Mouse (Mus musculus): ENCODE measurements at regions not wholly inside any gene's neighbourhood (a gene's known extent, or its start where the extent isn't known, plus 50 kb on each side); places are given as distances from the start of the nearest gene placed in this dataset.

DNA sequence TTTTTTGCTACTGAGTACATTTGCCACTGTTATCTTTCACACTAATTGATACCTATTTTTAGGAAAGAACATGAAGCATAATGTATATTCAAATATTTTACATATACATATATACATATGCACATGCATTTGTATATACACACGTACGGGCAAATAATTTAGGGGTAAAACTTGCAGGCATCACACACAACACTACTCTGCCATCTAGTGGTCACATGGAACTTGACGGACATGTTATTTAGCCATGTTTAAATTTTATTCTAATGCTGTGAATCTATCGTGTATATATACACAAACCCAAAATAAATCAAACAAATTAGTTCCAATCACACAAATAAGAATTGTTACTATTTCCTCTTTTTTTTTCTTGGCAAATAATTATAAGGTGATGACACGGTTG lies 466.5 kb downstream of the Kcnj2 start:
- Histone ChIP-seq H3K36me3 (no peaks in the 10 kb centered on the region), H3K9me3 (no peaks in the 10 kb centered on the region), H3K4me1 (no peaks in the 10 kb centered on the region; the same call in 1 of the 2 replicates), H3K9ac (no peak overlapping the region), H3K27ac (replicated peaks) (no peak overlapping the region), H3K27me3 (replicated peaks) (peaks cover 8% of the 10 kb centered on the region; the same call in 1 of the 2 replicates), H3K4me3 (no peak overlapping the region), H3K4me2 (no peak overlapping the region)
- no peak for ATAC-seq (ENCODE audit: extremely low read depth, insufficient number of reproducible peaks, low FRiP score, low TSS enrichment)
- WGBS = 33% methylated on average over 5 of the region's 5 CpGs

DNA sequence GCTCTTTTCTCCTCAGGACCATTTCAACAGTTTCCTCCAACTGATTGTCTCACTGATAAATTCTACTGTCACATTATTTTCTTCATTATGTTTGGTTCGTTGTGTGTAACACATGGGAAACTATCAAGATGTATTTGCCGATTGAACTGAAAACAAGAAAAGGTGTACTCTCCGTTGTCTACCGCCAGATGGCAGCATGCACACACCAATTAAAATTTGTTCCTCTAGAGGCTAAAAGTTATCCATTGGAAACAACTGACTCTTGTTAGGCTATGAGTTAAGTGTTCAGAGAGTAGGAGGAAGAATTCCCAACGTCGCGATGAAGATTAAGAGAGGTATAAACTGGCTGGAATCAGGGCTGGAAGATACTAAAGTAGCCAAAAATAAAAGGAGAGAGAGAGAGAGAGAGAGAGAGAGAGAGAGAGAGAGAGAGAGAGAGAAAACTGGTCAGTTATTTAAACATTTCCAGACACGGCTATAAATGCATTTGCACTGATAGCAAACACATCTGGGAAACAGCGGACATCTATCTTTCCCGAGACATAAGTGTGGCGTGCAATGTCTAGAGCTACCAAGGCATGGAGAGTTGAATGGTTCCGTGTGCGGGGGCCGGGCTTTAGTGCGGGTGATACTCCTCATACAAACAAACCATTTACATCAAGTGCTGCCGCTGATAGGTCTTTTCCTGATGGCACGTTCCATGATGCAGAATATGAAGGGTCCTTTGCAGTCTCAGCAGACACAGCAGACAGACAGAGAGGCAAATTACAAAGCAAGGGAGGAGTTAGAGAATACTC lies 470.3 kb downstream of the Kcnj2 start:
- no peak for ATAC-seq (ENCODE audit: extremely low read depth, insufficient number of reproducible peaks, low FRiP score, low TSS enrichment)
- 39% methylated on average over 17 of the region's 17 CpGs for WGBS
- H3K36me3 ChIP-seq = no peaks in the 10 kb centered on the region
- no peak overlapping the region for H3K9ac ChIP-seq
- H3K9me3 ChIP-seq = no peaks in the 10 kb centered on the region
- H3K27me3 ChIP-seq (replicated peaks) = peaks cover 8% of the 10 kb centered on the region; the same call in 1 of the 2 replicates
- H3K4me2 ChIP-seq = peak overlapping the region; percentile 60
- H3K27ac ChIP-seq (replicated peaks) = no peak overlapping the region
- H3K4me3 ChIP-seq = peak overlapping the region; percentile 23
- H3K4me1 ChIP-seq = no peaks in the 10 kb centered on the region; the same call in 1 of the 2 replicates

DNA sequence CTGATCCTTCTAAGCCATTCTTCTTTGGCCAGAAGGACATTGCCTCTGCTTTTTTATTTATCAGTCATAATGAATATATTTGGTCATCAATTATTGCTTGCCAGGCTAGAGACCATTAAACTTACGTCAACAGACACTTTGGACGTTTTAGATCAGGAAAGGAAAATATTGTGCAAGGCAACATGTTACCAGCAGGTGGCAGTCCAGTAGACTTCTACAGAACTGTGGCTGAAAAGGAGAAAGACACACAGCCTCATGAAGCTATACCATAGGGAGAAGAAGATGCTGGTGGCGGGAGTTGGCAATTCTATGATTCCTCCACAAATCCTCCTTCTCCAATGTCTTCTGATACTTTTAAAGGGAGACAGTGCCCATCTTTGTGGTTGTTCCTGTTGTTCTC lies 471.7 kb downstream of the Kcnj2 start:
- Histone ChIP-seq H3K4me2 (no peak overlapping the region), H3K27ac (replicated peaks) (no peak overlapping the region), H3K4me3 (no peak overlapping the region), H3K36me3 (no peaks in the 10 kb centered on the region), H3K9me3 (no peaks in the 10 kb centered on the region), H3K27me3 (replicated peaks) (peaks cover 8% of the 10 kb centered on the region; the same call in 1 of the 2 replicates), H3K4me1 (no peaks in the 10 kb centered on the region; the same call in 1 of the 2 replicates), H3K9ac (no peak overlapping the region)
- 27% methylated on average over 3 of the region's 3 CpGs for WGBS
- no peak for ATAC-seq (ENCODE audit: extremely low read depth, insufficient number of reproducible peaks, low FRiP score, low TSS enrichment)

DNA sequence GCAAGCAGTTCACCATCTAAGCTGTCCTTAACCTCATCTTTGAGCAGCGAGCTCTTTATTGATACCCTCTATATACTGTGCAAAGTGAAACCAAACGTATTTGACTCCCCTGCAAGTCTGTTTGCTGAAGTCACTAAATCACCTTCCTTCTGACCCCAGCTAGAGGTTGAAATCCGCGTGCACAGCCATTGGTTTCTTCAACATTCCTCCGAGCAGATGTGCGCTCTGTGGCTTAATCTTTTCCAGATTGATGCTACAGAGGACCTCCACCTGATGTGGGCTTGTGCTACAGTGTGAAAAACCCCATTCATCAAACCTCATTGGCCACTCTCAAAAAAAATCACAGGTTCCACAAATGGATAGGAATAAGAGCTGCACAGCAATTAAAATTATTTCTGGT lies 474.0 kb downstream of the Kcnj2 start:
- Histone ChIP-seq H3K4me2 (no peak overlapping the region), H3K9ac (no peak overlapping the region), H3K9me3 (no peaks in the 10 kb centered on the region), H3K36me3 (no peaks in the 10 kb centered on the region), H3K4me1 (no peaks in the 10 kb centered on the region; the same call in 1 of the 2 replicates), H3K4me3 (no peak overlapping the region), H3K27ac (replicated peaks) (no peak overlapping the region), H3K27me3 (replicated peaks) (0 out of 2 replicates have a peak, but pooled peaks cover 4% of the 10 kb centered on the region)
- WGBS = 74% methylated on average over 6 of the region's 6 CpGs
- no peak for ATAC-seq (ENCODE audit: extremely low read depth, insufficient number of reproducible peaks, low FRiP score, low TSS enrichment)

DNA sequence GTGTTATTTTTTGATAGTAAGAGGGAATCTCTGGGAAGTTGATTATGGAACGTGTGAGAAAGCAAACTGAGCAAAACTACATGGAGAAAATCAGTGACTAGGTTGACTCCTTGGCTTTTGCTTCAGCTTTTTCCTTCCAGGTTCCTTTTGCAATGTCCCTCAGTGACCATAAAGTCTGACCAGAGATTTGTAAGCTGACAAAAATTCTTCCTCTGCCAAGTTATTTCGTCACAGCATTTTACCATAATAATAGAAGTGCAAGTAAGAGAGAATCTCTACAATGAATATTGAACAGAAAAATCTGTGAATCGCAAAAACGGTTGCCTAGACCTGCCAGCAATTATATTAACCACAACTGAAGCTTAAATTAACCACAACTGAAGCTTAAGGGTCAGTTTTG lies 479.3 kb downstream of the Kcnj2 start:
- Histone ChIP-seq H3K27ac (replicated peaks) (no peak overlapping the region), H3K9me3 (no peaks in the 10 kb centered on the region), H3K27me3 (replicated peaks) (no peaks in the 10 kb centered on the region), H3K4me3 (no peak overlapping the region), H3K9ac (no peak overlapping the region), H3K36me3 (no peaks in the 10 kb centered on the region), H3K4me2 (no peak overlapping the region), H3K4me1 (no peaks in the 10 kb centered on the region)
- ATAC-seq (ENCODE audit: extremely low read depth, insufficient number of reproducible peaks, low FRiP score, low TSS enrichment) = no peak
- WGBS = 73% methylated on average over 4 of the region's 4 CpGs

DNA sequence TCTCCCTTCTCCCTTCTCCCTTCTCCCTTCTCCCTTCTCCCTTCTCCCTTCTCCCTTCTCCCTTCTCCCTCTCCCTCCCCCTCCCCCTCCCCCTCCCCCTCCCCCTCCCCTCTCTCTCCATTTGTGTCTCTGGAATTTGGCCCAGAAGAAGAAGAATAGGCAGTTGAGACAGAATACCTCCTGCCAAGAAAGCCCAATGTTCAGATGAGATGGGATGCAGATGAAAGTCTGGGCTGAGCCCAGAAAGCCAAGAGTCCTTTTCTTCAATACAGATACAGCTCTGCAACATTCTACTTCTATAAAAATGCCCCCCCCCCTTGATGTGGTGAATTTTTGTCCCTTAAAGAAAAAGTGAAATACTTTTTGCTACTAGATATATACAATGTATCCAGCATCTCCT lies 489.2 kb downstream of the Kcnj2 start:
- H3K27me3 ChIP-seq (replicated peaks) = no peaks in the 10 kb centered on the region

DNA sequence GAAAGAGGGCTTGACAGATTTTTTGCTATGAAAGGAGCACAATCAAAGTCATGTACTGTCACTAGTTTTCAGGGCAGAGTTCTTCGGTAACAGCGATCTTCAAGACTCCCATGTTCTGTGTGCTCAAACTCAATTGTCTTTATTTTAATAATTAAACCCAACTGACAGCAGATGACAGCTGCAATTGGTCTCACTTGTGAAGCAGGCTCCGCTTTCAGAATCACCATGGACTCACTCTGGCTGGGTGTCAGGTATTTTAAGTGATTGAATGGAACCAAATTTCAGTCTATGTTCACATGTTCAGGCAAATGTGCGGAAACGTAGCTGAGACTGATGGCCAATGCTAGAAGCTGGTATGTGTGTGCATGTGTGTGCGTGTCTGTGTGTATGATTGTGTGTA lies 489.7 kb downstream of the Kcnj2 start:
- no peaks in the 10 kb centered on the region for H3K36me3 ChIP-seq
- H3K4me3 ChIP-seq = no peak overlapping the region
- H3K4me1 ChIP-seq = no peaks in the 10 kb centered on the region
- no peaks in the 10 kb centered on the region for H3K27me3 ChIP-seq (replicated peaks)
- WGBS = 73% methylated on average over 6 of the region's 6 CpGs
- no peak overlapping the region for H3K27ac ChIP-seq (replicated peaks)
- no peak overlapping the region for H3K9ac ChIP-seq
- H3K4me2 ChIP-seq = no peak overlapping the region
- no peak for ATAC-seq (ENCODE audit: extremely low read depth, insufficient number of reproducible peaks, low FRiP score, low TSS enrichment)
- H3K9me3 ChIP-seq = no peaks in the 10 kb centered on the region

More for the DNA sequence above, 489.2 kb downstream of the Kcnj2 start:
- ATAC-seq (ENCODE audit: extremely low read depth, insufficient number of reproducible peaks, low FRiP score, low TSS enrichment) = no peak
- H3K9me3 ChIP-seq = no peaks in the 10 kb centered on the region
- H3K4me3 ChIP-seq = no peak overlapping the region
- H3K9ac ChIP-seq = no peak overlapping the region
- no peaks in the 10 kb centered on the region for H3K4me1 ChIP-seq
- H3K27ac ChIP-seq (replicated peaks) = no peak overlapping the region
- H3K4me2 ChIP-seq = no peak overlapping the region
- no peaks in the 10 kb centered on the region for H3K36me3 ChIP-seq

DNA sequence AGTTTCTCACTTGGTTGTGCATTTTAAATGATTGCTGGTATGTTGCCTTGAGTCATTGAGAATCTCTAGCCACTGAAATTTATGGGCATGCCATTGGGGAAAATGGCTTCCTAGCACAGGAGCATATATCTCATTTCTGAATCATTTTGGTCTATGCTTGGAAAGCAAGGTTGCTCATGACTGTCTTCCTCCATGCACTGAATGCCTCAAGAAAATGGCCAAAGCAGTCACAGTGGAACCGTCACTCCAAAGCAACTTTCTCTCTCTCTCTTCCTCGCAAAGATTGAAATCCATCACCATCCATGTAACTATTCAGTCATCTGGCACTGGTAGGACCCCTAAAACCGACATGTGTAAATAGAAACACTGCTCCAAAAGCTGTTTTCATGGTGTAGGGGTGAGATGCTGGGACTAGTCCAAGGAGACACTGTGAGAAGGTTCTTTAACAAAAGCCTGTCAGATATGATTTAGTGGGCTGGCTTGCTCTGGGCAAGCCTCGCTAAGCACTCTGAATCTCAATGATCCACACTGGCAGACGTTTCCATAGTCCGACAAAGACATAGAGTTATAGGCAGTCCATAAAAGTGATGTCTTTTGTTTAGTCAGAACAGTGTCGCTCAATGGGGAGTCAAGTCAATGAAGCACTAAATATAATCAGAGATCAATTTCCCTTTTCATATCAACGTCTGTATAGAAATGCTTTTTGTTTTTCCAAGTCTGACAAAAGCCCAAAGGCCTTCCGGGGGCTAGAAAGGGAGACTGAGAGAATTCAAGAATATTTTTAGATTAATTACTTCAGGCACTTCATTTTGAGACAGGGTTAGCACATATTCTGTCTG lies 492.6 kb downstream of the Kcnj2 start:
- no peaks in the 10 kb centered on the region for H3K27me3 ChIP-seq (replicated peaks)
- H3K4me2 ChIP-seq = no peak overlapping the region
- H3K4me3 ChIP-seq = no peak overlapping the region
- no peak overlapping the region for H3K9ac ChIP-seq
- no peak overlapping the region for H3K27ac ChIP-seq (replicated peaks)
- H3K4me1 ChIP-seq = no peaks in the 10 kb centered on the region
- 73% methylated on average over 9 of the region's 9 CpGs for WGBS
- no peak for ATAC-seq (ENCODE audit: extremely low read depth, insufficient number of reproducible peaks, low FRiP score, low TSS enrichment)
- no peaks in the 10 kb centered on the region for H3K36me3 ChIP-seq
- H3K9me3 ChIP-seq = no peaks in the 10 kb centered on the region

DNA sequence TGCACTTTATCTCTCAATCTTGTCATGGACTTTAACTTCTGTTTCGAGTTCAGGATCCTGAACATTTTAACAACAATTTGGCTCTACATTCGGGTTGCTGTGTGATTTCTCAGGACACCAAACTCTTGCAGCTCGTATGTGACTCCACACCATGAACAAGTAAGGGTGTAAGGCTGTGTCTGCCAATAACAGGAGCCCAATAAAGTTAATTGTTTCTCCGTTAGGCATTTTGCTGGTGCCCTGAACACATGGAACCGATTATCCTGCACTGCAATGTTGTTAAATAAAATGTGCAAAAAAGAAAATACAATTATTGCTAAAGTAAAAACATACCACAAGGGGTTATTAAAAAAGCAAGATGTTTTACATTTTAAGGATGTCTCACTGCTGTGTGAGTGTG lies 497.2 kb downstream of the Kcnj2 start:
- Histone ChIP-seq H3K36me3 (no peaks in the 10 kb centered on the region), H3K4me3 (no peak overlapping the region), H3K4me1 (no peaks in the 10 kb centered on the region), H3K9ac (no peak overlapping the region), H3K27me3 (replicated peaks) (no peaks in the 10 kb centered on the region), H3K4me2 (no peak overlapping the region), H3K27ac (replicated peaks) (no peak overlapping the region), H3K9me3 (no peaks in the 10 kb centered on the region)
- 69% methylated on average over 5 of the region's 5 CpGs for WGBS
- ATAC-seq (ENCODE audit: extremely low read depth, insufficient number of reproducible peaks, low FRiP score, low TSS enrichment) = no peak

DNA sequence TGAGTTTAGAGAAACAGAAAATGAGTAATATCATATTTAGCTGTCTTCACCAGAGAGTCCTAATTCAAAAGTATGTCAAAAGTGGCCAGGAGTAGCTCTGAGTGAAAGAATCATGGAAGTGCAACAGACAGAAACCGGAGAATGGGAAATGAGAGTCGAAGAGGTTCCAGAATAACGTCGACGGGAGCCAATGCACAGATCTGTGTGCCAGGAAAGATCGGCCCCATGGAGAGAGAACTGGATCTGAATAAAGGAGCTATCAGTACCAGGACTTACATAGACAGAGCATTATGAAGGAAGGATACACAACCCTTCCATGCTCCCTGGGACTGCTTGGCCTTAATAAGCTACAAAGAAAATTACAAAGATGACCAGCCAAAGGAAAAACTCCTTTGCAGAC lies 502.1 kb downstream of the Kcnj2 start:
- H3K9ac ChIP-seq = no peak overlapping the region
- peaks cover 4% of the 10 kb centered on the region; the same call in 1 of the 2 replicates for H3K9me3 ChIP-seq
- ATAC-seq (ENCODE audit: extremely low read depth, insufficient number of reproducible peaks, low FRiP score, low TSS enrichment) = no peak
- H3K27ac ChIP-seq (replicated peaks) = no peak overlapping the region
- H3K27me3 ChIP-seq (replicated peaks) = no peaks in the 10 kb centered on the region
- no peak overlapping the region for H3K4me2 ChIP-seq
- H3K4me1 ChIP-seq = no peaks in the 10 kb centered on the region
- H3K4me3 ChIP-seq = no peak overlapping the region
- no peaks in the 10 kb centered on the region for H3K36me3 ChIP-seq
- WGBS = 76% methylated on average over 6 of the region's 6 CpGs

DNA sequence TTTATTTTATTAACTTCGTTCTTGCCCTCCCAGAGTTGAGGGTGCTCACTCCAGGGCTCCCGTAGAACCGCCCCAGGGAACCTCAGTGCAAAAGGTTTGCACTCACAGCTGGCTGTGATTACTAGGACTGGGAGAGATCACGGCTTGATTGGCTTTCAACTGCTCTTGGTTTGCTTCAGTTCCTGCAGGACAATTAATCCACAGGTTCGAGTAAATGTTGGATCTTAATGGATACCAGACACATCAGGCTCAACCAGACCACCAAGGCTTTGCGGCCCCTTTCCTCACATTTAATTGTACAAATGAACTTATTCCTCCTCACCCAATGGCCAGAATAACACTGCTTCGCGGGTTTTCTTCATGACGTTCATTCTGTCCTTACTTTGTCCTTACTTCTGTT lies 502.9 kb downstream of the Kcnj2 start:
- Histone ChIP-seq H3K4me2 (no peak overlapping the region), H3K36me3 (no peaks in the 10 kb centered on the region), H3K27me3 (replicated peaks) (no peaks in the 10 kb centered on the region), H3K9ac (no peak overlapping the region), H3K27ac (replicated peaks) (no peak overlapping the region), H3K9me3 (peaks cover 8% of the 10 kb centered on the region; the same call in 1 of the 2 replicates), H3K4me3 (no peak overlapping the region), H3K4me1 (no peaks in the 10 kb centered on the region)
- no peak for ATAC-seq (ENCODE audit: extremely low read depth, insufficient number of reproducible peaks, low FRiP score, low TSS enrichment)
- WGBS = 76% methylated on average over 9 of the region's 9 CpGs
